Mouse (Mus musculus): ENCODE measurements around the gene Gm26938. TPM values are rescaled to one million over a fixed set of nuclear protein-coding genes. Genes with fewer than 3 reads are reported as not detected.

Gene Gm26938
- polyA plus RNA-seq, 1 experiment from 2014 or later, result not detected

Small RNA genes within 50 kb of the gene (microRNA-seq; reads per million reads assigned to microRNA genes)
- not detected for gene Mir7037

Other genes starting within 250 kb of the Gm26938 start
- 3.8 and 5.7 TPM in 2 replicates for gene Micall2, start 90.1 kb downstream of the Gm26938 start, polyA plus RNA-seq (2015; fragmentation: Nextera tagmentation; extraction: Ambion mirVana)
- 26.7 and 32.3 TPM in 2 replicates for gene Ints1, start 50.7 kb downstream of the Gm26938 start, polyA plus RNA-seq (2015; fragmentation: Nextera tagmentation; extraction: Ambion mirVana)
- 22.6 and 23.1 TPM in 2 replicates for gene Mafk, start 34.9 kb downstream of the Gm26938 start, polyA plus RNA-seq (2015; fragmentation: Nextera tagmentation; extraction: Ambion mirVana)
- gene Tmem184a, start 6.5 kb downstream of the Gm26938 start, polyA plus RNA-seq (2015; fragmentation: Nextera tagmentation; extraction: Ambion mirVana), result 0.11 and 0.29 TPM in 2 replicates
- 75.0 and 90.0 TPM in 2 replicates for gene Psmg3, start 478 bp upstream of the Gm26938 start, polyA plus RNA-seq (2015; fragmentation: Nextera tagmentation; extraction: Ambion mirVana)
- 2.4 and 3.2 TPM in 2 replicates for gene Elfn1, start 81.5 kb upstream of the Gm26938 start, polyA plus RNA-seq (2015; fragmentation: Nextera tagmentation; extraction: Ambion mirVana)